Mouse (Mus musculus): ENCODE results near the gene Apol7a. TPM values are rescaled to one million over a fixed set of nuclear protein-coding genes. Genes with fewer than 3 reads are reported as not detected.
A peak's percentile ranks its signal among the peaks of the same experiment; 100 is the strongest.

Gene Apol7a
- total RNA-seq, 2 experiments from 2014 or later, result 0.22 TPM; not detected in 1

GRCm38 (mm10) chr15:77352863-77353262 is 46.0 kb downstream of the Apol7a start:
- no peak for DNase-seq (ENCODE audit: low spot score in 2 of 2)

GRCm38 (mm10) chr15:77350117-77350516 is 48.8 kb downstream of the Apol7a start:
- no peak for DNase-seq (ENCODE audit: low spot score in 2 of 2)

DNA sequence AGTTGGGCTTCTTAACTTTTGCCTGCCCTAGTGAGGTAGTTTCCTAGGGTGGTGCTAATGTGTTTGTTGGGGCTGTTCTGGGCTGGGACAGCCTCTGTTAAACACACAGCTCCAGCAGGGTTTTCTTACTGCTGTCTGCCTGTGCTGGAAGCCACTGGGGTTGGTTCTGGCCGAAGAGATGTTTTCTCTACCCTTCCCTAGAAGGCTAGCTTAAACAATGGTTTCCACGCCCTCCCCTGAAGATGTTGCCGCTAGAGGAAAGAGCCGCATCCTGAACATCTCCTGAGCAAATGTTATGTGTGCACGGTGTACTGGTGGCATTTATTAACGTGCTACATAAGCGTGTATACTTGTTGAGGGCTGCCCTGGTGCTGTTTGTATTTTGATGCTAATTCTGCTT is 50.8 kb downstream of the Apol7a start:
- DNase-seq (ENCODE audit: low spot score in 2 of 2), result no peak

DNA sequence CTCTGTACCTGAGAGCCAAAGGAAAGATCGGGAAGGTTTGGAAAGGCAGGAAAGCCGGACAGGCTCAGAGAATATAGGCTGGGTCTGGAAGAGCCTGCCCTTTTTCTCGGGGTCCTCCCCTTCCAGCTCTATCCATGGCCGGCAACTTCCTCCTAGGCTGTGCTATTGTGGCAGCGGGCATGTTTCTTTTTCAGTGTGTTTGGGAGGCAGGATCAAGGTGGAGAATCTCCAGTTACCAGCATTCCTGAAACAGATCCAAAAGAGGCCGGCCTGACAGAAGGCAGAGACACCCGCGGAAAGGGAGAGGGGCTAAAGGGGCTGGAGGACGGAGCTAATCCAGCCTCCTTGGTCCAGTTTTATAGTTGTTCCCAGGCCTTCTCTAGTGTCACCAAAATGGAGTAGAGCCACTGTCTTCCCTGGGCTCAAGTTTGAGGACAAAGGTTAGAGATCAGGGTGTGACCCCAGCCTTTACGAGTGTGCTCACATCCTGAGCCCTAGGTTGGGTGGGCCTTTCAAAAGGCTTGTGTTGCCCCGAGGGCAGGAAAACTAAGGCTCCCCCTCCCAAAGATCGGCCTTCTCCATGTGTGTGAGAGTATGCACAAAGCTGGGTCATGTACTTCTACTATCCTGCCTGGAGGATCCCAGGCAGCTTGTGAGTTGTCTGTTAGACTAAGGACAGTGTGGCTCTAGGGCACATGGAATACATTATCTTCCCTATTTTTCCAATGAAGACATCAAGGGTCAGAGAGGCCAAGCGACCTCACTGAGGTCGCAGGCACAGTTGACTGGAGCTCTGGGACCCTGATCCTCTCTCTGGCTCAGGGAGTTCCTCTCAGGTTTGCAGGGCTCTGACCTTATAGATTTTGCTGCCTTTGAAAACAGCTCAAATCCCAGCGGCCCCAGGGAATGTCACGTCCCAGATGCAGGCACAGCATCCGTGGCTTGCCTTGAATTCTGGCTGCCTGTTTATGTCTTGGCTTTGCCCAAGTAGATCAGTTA is 54.5 kb downstream of the Apol7a start:
- DNase-seq (ENCODE audit: low spot score in 2 of 2), result no peak

- DNase-seq (ENCODE audit: low spot score in 2 of 2), result peak; percentile 77 to 84
Measured at GRCm38 (mm10) chr15:77343527-77344091, 55.3 kb downstream of the Apol7a start.

GRCm38 (mm10) chr15:77342962-77343526 is 55.9 kb downstream of the Apol7a start:
- no peak for DNase-seq (ENCODE audit: low spot score in 2 of 2)

DNA sequence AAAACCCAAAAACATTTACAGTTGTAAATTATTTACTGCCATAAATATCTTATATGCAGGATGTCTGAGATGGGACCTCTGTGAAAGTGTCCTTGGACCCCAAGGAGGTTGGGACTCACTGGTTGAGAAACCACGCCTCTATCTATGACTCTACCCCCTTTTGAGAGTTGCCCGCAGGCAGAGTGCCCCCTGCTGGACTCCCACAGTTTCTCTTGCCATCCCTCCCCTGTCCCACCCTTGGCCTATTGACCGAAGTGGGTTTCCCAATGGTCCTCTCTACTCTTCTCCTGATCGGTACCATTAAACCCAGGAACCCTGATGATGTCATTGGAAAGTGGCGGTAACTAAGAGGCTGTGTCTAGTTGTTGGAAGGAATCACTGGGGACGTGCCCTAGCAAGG is 56.9 kb downstream of the Apol7a start:
- no peak for DNase-seq (ENCODE audit: low spot score in 2 of 2)

GRCm38 (mm10) chr15:77340581-77340980 is 58.3 kb downstream of the Apol7a start:
- no peak for DNase-seq (ENCODE audit: low spot score in 2 of 2)

DNA sequence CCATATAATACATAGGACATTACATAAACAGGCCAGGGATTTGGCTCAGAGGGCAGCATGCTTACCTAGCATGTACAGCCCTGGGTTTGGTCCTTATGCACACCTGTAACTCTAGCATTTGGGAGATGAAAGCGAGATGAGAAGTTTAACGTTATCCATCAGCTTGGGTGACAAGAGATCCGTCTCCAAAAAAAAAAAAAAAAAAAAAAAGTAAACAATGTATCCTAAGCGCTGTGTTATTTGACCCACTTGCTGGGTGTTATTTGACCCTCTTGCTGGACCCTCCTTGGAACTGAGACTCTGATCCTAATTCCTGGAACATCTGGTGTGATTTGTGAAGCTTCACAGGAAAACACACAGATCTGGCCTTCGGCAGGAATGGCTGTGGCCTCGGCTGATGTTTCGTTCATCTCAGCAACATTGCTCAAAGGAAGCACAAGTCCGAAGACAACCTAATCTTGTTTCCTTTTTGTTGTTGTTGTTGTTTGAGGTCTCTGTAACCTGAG is 59.9 kb downstream of the Apol7a start:
- DNase-seq (ENCODE audit: low spot score in 2 of 2), result no peak

DNA sequence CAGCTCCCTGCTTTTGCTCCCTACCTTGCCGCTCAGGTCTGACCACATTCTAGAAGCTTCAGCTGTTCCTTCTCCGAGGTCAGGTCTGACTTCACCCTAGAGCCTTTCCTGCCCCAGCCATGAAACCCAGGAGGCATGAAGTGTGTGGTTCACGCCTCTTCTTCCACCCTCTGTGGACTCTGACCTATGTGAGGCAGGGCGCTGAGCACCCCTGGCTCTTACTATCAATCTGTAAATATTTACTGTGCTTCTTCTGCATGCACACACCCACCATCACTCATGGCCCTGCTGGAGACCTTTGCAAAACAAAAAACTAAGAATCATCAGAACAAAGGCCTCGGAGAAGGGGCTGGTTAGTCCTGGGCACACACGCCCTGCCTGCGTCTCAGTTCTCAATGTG is 60.5 kb downstream of the Apol7a start:
- no peak for DNase-seq (ENCODE audit: low spot score in 2 of 2)

Other genes with a start within 250 kb of the Apol7a start
- gene Rbfox2, start 92.1 kb downstream of the Apol7a start, total RNA-seq (2021), result 10 to 100 TPM; 41.0 to 48.5 TPM
- 1 to 10 TPM in 1 of 2 experiments, under 1 TPM in 1; 0.70 to 2.2 TPM for gene Apol9a, start 12.0 kb upstream of the Apol7a start, total RNA-seq (2021)
- not detected for gene Apol7b, start 48.4 kb upstream of the Apol7a start, total RNA-seq (2021)
- not detected for gene Apol10a, start 77.9 kb upstream of the Apol7a start, total RNA-seq (2021)
- gene Apol11a, start 109.2 kb upstream of the Apol7a start, total RNA-seq (2021), result under 1 TPM; 0.16 to 0.17 TPM
- not detected for gene Apol7c, start 134.2 kb upstream of the Apol7a start, total RNA-seq (2021)
- not detected for gene 1700025B11Rik, start 162.8 kb upstream of the Apol7a start, total RNA-seq (2021)
- under 1 TPM; 0.20 to 0.96 TPM for gene Apol10b, start 197.0 kb upstream of the Apol7a start, total RNA-seq (2021)
- gene Gm36245, start 200.1 kb upstream of the Apol7a start, total RNA-seq (2021), result not detected
- gene Apol11b, start 244.2 kb upstream of the Apol7a start, total RNA-seq (2021), result 1 to 10 TPM in 1 of 2 experiments, under 1 TPM in 1; 0.76 to 1.1 TPM